Mouse (Mus musculus) gastrocnemius, adult 2 months (tissue): ENCODE measurements around the gene Kptn. TPM values are rescaled to one million over a fixed set of nuclear protein-coding genes. Genes with fewer than 3 reads are reported as not detected.

Experiments
- DNase-seq: peaks from one replicate; pipeline ENCODE4 v3.0.0; 2022
- H3K27ac ChIP-seq: fragments of 200-600 bp; 2 replicates; pipeline ENCODE4 v1.8.1; 2022; ENCODE audit warnings: mild to moderate bottlenecking
- H3K4me3 ChIP-seq: fragments of 200-600 bp; 2 replicates; pipeline ENCODE4 v1.8.1; 2022; ENCODE audit warnings: mild to moderate bottlenecking, moderate library complexity
- CTCF ChIP-seq: fragments of 200-600 bp; IDR thresholded peaks from 2 replicates; pipeline ENCODE4 v1.8.1; 2022; ENCODE audit warnings: antibody characterized with exemption, mild to moderate bottlenecking, moderate library complexity
- intact Hi-C: fragments of 180-260 bp; cut with DNase I; formaldehyde crosslinking; loops from one replicate; pipeline ENCODE4 v1.15.1; 2025
- total RNA-seq, 2 experiments: library from RNA; stranded (reverse); gene quantifications; 2 replicates each; pipeline ENCODE4 v1.2.3; 2021

The Kptn gene
- total RNA-seq, 2 experiments from 2014 or later, result 10.3 to 16.0 TPM

DNA sequence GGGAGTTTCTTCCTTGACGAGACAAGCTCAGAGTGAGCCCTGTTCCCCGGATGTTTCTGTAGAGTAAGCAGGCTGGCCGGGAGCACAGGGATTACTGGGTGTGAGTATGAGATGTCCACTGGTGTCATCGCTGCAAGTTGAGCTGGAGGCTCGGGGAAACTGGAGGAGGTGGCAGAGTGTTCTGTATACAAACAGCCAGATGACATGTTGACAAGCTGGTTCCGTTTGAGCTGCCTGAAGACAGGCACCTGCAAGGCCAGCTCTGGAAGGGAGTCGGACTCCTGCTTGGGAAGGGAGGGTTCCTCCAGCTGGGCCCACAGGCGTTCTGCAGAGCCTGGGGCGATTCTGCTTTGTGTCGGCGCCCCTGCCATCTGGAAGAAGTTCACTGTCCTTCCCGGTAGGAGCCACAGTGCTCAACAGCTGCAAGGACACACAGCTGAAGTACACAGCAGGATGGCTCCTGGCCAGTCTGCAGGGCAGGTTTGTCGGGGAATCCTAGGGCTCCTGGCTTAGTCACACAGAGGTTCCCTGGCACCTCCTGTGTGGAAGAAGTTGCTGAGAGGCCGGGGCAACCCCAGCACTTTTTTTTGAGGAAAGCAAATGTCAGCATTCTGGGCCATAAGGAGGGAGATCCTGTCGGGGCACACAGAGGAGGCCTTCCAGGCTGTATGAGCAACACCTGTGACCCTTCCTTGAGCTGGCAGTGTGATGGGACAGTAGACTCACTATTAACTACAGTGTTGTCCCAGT is 17.8 kb upstream of the Kptn start:
- DNase-seq, result peak; percentile 66
- intact Hi-C loops, result no loop called here
- TF ChIP-seq CTCF, result no peak
- H3K4me3 ChIP-seq, result peak overlapping the region; percentile 88
- H3K27ac ChIP-seq, result peak overlapping the region; percentile 95

DNA sequence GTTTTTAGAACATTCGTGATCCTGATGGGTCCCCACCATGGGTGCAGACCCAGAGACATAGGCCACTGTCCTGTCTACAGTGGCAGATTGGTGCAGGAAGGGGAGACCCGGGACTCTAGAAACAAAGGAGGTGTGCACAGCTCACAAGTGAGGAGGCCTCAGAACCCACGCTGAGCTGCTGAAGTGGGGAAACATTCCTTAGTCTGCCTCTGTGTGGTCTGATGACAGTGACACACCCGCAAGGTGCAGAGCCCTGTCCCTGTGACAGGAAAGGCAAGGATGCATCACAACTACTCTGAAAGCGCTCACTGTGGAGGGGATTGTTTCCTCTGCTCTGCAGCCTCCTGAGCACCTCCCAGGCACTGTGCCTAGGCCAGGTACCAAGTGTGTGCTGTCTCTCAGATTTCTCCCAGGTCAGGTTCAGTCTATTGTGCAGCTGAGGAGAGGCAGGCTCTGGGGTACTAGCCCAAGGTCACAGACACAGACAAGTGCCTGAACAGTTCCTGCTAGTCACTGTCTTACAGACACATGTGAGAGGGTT is 16.9 kb upstream of the Kptn start:
- H3K27ac ChIP-seq, result peak overlapping the region; percentile 95
- DNase-seq, result no peak
- intact Hi-C loops, result no loop called here
- peak overlapping the region; percentile 52 for H3K4me3 ChIP-seq
- TF ChIP-seq CTCF, result no peak

DNA sequence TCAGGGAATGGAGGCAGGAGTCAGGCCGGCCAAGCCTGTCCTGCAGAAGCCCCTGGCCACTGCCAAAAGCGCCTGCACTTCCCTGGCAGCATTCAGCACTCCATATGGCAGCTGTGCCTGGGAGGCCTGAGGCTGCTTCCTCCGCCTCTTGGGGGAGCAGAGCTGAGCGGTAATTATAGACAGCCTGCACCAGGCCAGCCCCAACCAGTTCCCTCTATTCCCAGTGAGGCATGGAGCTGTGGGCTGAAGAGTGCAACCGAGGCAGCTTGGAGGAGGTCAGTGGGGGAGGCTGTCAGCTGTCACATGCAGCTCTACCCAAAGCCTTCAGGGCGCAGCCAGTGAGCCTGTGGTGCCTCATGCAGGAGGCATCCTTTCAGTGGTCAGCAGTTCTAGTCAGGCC is 15.9 kb upstream of the Kptn start:
- peak; percentile 58 for DNase-seq
- intact Hi-C loops, result no loop called here
- Histone ChIP-seq H3K27ac (peak overlapping the region; percentile 95), H3K4me3 (peak overlapping the region; percentile 52)
- TF ChIP-seq CTCF, result peak; percentile 5; the same call in 1 of the 2 replicates

DNA sequence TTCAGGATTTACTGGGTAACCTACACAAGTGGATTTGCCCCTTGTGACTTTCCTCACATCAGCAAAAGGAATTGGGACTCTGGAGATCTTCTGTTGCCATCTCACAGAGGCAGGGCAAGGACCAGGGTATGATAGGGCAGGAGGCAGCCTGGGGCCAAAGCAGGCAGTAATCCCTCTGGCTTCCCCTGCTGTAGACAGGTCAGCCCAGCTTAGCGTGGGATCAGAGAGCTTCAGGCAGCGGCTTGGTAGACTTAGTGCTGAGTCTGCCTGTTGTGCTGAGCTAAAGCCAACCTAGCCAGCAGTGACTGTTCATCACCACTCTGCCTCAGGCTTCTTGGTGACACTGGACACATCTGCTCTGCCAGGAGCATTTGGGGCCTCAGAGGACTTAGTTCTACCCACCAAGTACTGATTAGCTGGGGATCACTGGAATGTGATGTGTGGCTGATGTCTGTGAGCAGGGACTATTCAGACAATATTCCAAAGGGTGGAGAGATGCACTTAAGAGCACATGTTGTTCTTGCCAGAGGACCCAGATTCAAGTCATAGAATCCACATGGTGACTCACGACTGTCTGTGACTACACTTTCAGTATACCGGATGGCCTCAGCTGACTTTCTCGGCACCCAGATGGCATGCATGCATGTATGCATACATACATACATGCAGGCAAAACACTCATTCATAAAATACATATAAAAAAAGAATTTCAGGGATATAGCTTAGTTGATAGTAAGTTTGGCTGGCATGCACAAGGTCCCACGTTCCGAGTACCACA is 14.9 kb upstream of the Kptn start:
- DNase-seq, result no peak
- TF ChIP-seq CTCF, result no peak
- intact Hi-C loops, result no loop called here
- Histone ChIP-seq H3K27ac (peak overlapping the region; percentile 95), H3K4me3 (peak overlapping the region; percentile 52)

DNA sequence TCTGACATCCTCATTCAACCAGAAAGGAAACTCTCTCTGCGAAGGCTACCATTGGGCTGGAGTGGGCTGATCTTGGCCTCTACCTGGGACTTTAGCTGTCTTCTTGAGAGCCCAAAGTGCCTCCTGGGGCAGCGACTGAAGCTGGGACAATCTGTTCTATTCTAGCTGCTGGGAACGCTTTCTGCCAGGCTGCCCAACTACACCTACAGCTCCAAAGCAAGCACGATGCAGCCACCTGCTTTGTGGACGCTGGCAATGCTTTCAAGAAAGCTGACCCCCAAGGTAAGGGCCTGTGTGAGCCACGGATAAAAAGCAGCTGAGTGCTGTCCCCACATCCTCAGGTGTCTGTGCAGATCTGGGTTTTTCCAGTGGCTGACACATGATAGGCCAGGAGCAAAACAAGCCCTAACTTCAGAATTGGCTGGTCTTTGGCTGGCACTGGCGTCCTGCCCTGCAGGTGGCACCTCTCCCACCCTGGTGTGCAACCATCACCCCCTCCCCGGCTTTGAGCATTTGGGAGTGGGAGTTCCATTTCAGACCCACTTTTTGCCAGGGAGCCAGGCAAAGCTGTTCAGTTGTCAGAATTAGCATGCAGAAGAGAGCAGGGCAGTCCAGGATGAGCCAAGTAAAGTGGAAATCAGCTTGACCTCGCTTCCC is 10.7 kb upstream of the Kptn start:
- peak overlapping the region; percentile 40; the same call in 1 of the 2 replicates for H3K27ac ChIP-seq

DNA sequence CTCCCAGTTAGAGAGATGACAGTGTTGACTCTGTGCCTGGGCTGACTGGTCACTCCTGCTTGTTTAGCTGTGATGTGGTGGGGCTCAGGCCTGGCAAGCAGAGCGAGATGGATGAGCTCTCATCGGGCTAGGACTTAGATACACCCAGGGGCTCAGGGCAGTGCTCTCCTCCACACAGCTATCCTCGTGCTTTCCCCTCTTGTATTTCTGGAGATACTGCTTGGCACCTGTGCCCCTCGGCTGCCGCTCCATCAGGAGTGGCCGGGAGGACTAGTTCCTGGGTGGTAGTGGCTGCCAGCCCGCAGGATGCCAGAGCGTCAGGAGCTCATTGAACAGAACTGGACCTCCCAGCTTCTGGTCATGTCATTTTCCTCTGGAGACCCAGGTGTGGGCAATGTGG is 9.5 kb upstream of the Kptn start:
- intact Hi-C loops, result no loop called here
- no peak overlapping the region for H3K4me3 ChIP-seq
- peak; percentile 8 for DNase-seq
- no peak for TF ChIP-seq CTCF
- no peak overlapping the region for H3K27ac ChIP-seq

More for the DNA sequence above, 10.7 kb upstream of the Kptn start:
- no peak overlapping the region for H3K4me3 ChIP-seq
- TF ChIP-seq CTCF, result no peak
- intact Hi-C loops, result no loop called here
- DNase-seq, result no peak

DNA sequence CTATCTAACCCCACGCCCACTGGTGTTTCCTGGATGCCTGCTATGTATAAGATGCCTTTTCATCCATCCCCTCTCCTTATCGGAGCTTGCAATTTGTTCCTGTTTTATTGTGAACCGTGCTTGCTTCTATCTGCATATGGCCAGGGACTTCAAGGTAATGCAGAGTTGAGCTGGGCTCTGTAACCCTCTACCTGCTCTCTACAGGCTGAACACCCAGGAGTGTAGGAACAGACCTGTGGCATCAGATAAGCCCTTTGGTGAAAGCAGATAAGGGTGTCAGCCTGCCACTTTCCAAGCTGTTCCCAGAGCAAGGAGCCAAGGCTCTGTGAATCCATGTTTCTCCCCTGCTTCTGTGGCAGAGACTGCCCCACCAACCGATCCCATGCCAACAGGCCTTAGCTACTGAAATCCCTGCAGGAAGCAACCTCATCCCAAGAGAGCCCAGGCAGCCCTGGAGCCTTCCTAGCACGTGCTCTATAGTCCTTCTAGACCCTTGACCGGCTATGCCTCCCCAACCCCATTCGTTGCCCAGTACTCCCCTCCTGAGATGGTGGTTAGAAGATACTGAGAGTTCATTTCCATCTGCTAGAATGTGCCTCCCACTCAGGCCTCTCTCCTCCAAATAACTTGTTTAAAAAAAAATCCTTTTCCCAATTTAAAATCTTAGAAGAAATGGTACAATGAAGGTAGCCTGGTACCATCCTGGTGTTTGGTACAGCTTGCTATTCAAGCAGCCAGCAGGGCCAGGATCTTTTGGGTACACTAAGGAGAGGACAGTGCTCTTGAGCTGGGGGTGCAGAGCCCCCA is 8.2 kb upstream of the Kptn start:
- intact Hi-C loops, result no loop called here
- Histone ChIP-seq H3K4me3 (no peak overlapping the region), H3K27ac (no peak overlapping the region)
- DNase-seq, result no peak
- no peak for TF ChIP-seq CTCF

DNA sequence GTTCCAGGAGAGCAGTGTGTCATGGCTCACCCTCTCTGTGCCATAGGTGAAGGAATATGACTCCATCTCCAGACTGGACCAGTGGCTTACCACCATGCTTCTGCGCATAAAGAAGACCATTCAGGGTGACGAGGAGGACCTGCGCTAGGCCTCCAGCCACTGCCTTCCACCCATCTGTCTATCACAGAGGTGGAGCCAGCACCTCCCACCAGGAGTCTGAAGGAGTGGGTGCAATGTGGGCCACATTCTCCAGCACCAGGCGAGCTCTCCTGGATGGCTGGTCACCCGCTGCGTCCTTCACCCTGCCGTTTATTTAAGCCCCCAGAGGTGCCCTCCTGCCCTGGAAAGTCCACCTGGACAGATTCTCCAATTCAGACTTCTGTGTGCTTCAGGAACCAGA is 3.3 kb upstream of the Kptn start:
- Histone ChIP-seq H3K4me3 (no peak overlapping the region), H3K27ac (no peak overlapping the region)
- no peak for TF ChIP-seq CTCF
- intact Hi-C loops, result no loop called here
- no peak for DNase-seq

DNA sequence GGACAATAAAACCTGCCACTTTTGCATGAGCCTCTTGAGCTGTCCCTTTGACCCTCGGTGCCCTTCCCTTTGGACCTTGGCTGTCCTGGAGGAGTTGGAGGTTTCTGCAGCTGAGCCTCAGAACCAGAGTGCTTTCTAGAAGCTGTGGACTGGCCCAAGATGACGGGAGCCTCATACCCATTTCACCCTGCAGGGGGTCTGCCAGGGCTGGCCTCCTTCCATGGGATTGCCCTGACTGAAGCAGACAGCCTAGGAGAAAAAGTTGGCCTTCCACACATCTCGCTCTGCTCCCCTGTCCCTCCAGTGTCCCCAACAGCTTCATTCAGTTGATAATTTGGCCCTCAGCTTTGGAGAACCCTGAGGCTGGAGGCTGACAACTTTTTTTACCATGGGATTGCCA is 2.6 kb upstream of the Kptn start:
- Histone ChIP-seq H3K4me3 (no peak overlapping the region), H3K27ac (no peak overlapping the region)
- no peak for DNase-seq
- TF ChIP-seq CTCF, result no peak
- intact Hi-C loops, result no loop called here

DNA sequence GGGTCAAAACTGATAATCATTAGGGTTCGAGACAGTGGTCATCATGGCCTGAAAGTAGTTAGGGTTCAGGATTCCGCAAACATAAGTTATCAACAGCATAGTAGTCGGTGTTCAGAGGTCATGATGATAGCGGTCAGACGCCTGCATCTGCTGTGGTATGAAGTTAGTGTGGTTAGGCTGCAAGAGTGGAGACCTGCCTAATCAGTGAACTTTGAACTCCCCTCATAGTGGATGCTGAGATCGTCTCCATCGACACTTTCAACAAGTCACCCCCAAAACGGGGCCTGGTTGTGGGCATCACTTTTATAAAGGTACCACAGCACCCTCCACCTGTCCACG is 536 bp downstream of the Kptn start:
- intact Hi-C loops, result no loop called here
- DNase-seq, result no peak
- Histone ChIP-seq H3K27ac (peak overlapping the region; percentile 91), H3K4me3 (peak overlapping the region; percentile 80)
- TF ChIP-seq CTCF, result no peak

DNA sequence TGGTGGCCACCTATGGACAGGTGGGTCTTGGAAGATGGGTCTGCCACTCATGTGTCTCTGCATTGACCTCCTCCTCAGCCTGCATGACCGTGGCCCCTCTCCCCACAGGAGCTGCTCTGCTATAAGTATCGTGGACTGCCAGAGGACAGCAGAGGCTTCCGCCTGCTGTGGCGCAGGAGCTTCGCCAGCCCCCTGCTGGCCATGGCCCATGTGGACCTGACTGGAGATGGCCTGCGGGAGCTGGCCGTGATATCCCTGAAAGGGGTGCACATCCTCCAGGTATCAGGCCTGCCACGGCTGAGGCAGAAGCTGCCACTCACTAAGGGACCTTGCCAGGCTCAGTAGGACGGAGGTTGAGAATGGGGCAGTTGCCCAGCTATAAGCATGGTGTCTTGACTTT is 6.1 kb downstream of the Kptn start:
- no peak for TF ChIP-seq CTCF
- Histone ChIP-seq H3K27ac (no peak overlapping the region), H3K4me3 (no peak overlapping the region)
- intact Hi-C loops, result no loop called here
- DNase-seq, result no peak

DNA sequence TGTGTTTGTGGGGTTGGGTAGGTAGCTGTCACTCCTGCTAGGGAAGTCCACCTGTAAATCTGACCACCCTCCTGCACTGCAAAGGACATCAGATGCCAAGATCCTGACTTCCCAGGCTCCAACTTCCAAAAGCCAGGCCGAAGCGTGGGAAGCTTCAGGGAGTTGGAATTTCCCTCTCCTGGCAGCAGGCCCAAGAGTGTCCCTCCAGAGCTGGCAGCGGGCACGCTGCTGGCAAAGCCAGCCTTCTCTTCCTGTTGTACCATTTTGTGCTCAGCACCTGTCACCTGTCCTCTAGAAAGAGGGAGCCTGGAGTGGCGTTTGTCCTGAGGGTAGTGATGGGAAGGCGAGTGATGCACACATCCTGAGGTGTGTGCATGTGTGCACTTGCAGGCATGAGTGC is 8.6 kb downstream of the Kptn start:
- no peak for TF ChIP-seq CTCF
- H3K4me3 ChIP-seq, result no peak overlapping the region
- no peak overlapping the region for H3K27ac ChIP-seq

More for the DNA sequence above, 8.6 kb downstream of the Kptn start:
- DNase-seq, result no peak
- intact Hi-C loops, result loop anchor here (2.0 kb wide), 1 partner anchor 26 kb away; no protein-coding TSS in a partner anchor
